Mouse (Mus musculus): Measurements from ENCODE around the gene Wdhd1. TPM values are rescaled to one million over a fixed set of nuclear protein-coding genes. Genes with fewer than 3 reads are reported as not detected.

Gene Wdhd1
- polyA plus RNA-seq, 1 experiment from 2014 or later, result 36.9 TPM

- 84% methylated on average over 11 of the region's 11 CpGs for WGBS
These were observed 46.8 kb downstream of the Wdhd1 start for GRCm38 (mm10) chr14:47229796-47230376.

GRCm38 (mm10) chr14:47225931-47226330, 50.7 kb downstream of the Wdhd1 start:
- no peaks in the 10 kb centered on the region for H3K9me3 ChIP-seq
- WGBS, result 90% methylated on average over 8 of the region's 8 CpGs
- DNase-seq (ENCODE audit: low spot score), result no peak
- no peak overlapping the region for H3K27ac ChIP-seq
- no peak overlapping the region for H3K4me3 ChIP-seq
- no peaks in the 10 kb centered on the region for H3K36me3 ChIP-seq
- H3K27me3 ChIP-seq (ENCODE audit: insufficient read depth, poor library complexity, severe bottlenecking), result no peaks in the 10 kb centered on the region
- no peaks in the 10 kb centered on the region for H3K4me1 ChIP-seq (replicated peaks)

More at GRCm38 (mm10) chr14:47229796-47230376, 46.8 kb downstream of the Wdhd1 start:
- H3K4me3 ChIP-seq, result no peak overlapping the region
- no peaks in the 10 kb centered on the region for H3K27me3 ChIP-seq (ENCODE audit: insufficient read depth, poor library complexity, severe bottlenecking)
- no peak for DNase-seq (ENCODE audit: low spot score)
- H3K27ac ChIP-seq, result no peak overlapping the region
- no peaks in the 10 kb centered on the region for H3K4me1 ChIP-seq (replicated peaks)
- H3K36me3 ChIP-seq, result no peaks in the 10 kb centered on the region
- H3K9me3 ChIP-seq, result no peaks in the 10 kb centered on the region

DNA sequence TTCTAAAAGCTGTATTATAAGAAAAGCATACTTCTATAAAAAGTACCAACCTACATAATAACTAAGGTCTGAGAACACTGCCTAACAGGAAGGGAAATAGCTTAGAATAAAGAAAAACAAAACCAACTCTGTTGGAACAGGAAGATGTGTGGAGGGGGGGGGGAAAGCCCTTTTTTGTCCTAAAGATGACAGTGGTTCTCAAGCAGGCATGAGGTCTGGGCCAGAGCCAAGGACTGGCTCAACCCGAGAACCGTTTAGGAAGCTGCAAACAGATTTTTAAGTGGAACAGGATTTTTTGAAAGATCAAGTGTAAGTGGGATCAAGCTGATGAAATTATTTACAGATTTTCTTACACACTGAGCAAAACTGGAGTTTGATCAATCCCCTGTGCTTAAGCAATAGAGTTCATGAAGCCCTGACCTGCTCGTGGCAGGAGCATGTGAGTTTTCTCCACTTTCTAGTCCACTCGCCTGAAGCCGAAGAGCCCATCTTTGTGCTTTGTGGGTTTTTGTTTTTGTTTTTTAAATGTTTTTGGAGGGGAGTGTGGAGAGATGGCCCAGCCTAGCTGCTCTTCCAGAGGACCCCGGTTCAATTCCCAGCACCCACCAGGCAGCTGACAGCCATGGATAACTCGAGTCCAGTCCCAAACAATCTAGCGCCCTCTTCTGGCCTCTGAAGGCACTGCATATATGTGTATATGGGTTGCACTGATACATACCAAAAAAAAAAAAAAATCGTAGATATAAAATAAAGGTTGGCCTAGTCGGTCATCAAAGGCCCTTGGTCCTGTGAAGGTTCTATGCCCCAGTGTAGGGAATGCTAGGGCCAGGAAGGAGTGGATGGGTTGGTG, 52.0 kb downstream of the Wdhd1 start:
- no peaks in the 10 kb centered on the region for H3K36me3 ChIP-seq
- no peaks in the 10 kb centered on the region for H3K27me3 ChIP-seq (ENCODE audit: insufficient read depth, poor library complexity, severe bottlenecking)
- no peaks in the 10 kb centered on the region for H3K4me1 ChIP-seq (replicated peaks)
- DNase-seq (ENCODE audit: low spot score), result no peak
- 84% methylated on average over 10 of the region's 10 CpGs for WGBS
- no peak overlapping the region for H3K27ac ChIP-seq
- H3K4me3 ChIP-seq, result no peak overlapping the region
- H3K9me3 ChIP-seq, result no peaks in the 10 kb centered on the region

GRCm38 (mm10) chr14:47222631-47223450, 53.8 kb downstream of the Wdhd1 start:
- H3K36me3 ChIP-seq, result no peaks in the 10 kb centered on the region
- H3K9me3 ChIP-seq, result no peaks in the 10 kb centered on the region
- H3K4me3 ChIP-seq, result no peak overlapping the region
- no peak overlapping the region for H3K27ac ChIP-seq
- no peaks in the 10 kb centered on the region for H3K4me1 ChIP-seq (replicated peaks)
- WGBS, result 81% methylated on average over 11 of the region's 11 CpGs
- H3K27me3 ChIP-seq (ENCODE audit: insufficient read depth, poor library complexity, severe bottlenecking), result no peaks in the 10 kb centered on the region
- no peak for DNase-seq (ENCODE audit: low spot score)

DNA sequence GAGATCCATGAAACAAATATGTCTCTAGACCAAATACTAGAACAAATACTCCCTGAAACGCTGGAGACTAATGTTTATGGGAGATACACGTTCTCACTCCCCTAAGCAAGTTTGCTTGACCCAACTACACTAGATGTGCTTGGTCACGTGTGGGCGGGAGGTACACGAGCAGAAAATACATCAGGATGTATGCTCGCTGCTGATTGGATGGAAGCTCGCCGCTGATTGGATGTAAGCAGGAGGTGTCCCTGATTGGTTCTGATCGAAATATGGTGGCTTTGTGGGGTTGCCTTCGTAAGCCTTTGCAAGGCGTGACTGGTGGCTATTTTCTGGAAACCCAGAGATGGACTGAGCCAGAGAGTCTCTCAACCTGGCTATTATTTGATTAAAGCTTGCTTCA, 55.1 kb downstream of the Wdhd1 start:
- Histone ChIP-seq H3K36me3 (no peaks in the 10 kb centered on the region), H3K9me3 (no peaks in the 10 kb centered on the region), H3K4me3 (no peak overlapping the region), H3K27me3 (ENCODE audit: insufficient read depth, poor library complexity, severe bottlenecking) (no peaks in the 10 kb centered on the region), H3K4me1 (replicated peaks) (no peaks in the 10 kb centered on the region), H3K27ac (no peak overlapping the region)
- 86% methylated on average over 11 of the region's 11 CpGs for WGBS
- DNase-seq (ENCODE audit: low spot score), result no peak

GRCm38 (mm10) chr14:47220231-47221025, 56.2 kb downstream of the Wdhd1 start:
- H3K27ac ChIP-seq, result no peak overlapping the region
- no peaks in the 10 kb centered on the region for H3K27me3 ChIP-seq (ENCODE audit: insufficient read depth, poor library complexity, severe bottlenecking)
- H3K36me3 ChIP-seq, result no peaks in the 10 kb centered on the region
- no peak for DNase-seq (ENCODE audit: low spot score)
- H3K4me3 ChIP-seq, result no peak overlapping the region
- no peaks in the 10 kb centered on the region for H3K4me1 ChIP-seq (replicated peaks)
- WGBS, result 85% methylated on average over 8 of the region's 8 CpGs
- no peaks in the 10 kb centered on the region for H3K9me3 ChIP-seq

- H3K27ac ChIP-seq, result no peak overlapping the region
- H3K36me3 ChIP-seq, result no peaks in the 10 kb centered on the region
- no peaks in the 10 kb centered on the region for H3K27me3 ChIP-seq (ENCODE audit: insufficient read depth, poor library complexity, severe bottlenecking)
- no peak overlapping the region for H3K4me3 ChIP-seq
- WGBS, result 87% methylated on average over 9 of the region's 9 CpGs
- no peaks in the 10 kb centered on the region for H3K9me3 ChIP-seq
- H3K4me1 ChIP-seq (replicated peaks), result no peaks in the 10 kb centered on the region
- DNase-seq (ENCODE audit: low spot score), result no peak
These were observed 57.7 kb downstream of the Wdhd1 start for GRCm38 (mm10) chr14:47218766-47219606.

DNA sequence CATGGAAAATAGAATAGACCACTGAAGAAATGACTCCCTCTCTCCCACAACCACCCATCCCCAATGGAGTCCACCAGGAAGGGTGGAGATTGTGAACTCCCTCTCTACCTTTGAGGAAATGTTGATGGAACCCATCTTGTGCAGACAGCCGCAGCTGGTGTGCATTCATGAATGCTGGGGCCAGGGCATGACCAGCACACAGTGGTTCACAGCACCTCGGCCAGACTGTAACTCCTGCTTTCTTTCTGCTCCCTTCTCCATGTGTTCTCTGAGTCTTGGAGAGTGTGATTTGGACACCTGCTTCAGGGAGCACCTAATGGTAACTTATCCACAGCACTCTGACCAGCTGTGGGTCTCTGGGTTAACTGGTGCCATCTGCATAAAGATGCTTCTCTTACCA, 60.1 kb downstream of the Wdhd1 start:
- H3K27me3 ChIP-seq (ENCODE audit: insufficient read depth, poor library complexity, severe bottlenecking), result no peaks in the 10 kb centered on the region
- no peak overlapping the region for H3K4me3 ChIP-seq
- no peak for DNase-seq (ENCODE audit: low spot score)
- no peaks in the 10 kb centered on the region for H3K4me1 ChIP-seq (replicated peaks)
- no peaks in the 10 kb centered on the region for H3K36me3 ChIP-seq
- WGBS, result 84% methylated on average over 2 of the region's 2 CpGs
- H3K27ac ChIP-seq, result no peak overlapping the region
- H3K9me3 ChIP-seq, result no peaks in the 10 kb centered on the region

DNA sequence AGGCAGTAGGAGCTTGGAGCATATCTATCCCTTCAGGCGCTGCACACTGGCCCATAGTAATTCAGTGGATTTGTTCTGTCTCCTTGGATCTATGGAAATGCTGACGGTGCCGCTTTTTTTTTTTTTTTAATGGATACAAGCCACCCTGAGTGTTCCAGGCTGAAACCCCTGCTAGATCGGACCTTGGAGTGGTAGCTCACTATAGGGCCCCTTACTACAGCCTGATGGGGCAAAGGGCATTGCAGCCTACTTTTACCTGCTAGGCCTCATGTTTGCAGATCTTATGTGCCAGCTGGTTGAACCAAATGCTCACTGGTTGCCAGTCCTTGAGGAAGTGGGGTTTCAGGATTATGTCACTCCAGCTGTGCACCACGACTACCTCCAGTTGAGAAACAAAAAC, 62.3 kb downstream of the Wdhd1 start:
- no peaks in the 10 kb centered on the region for H3K4me1 ChIP-seq (replicated peaks)
- no peak overlapping the region for H3K4me3 ChIP-seq
- H3K9me3 ChIP-seq, result no peaks in the 10 kb centered on the region
- no peaks in the 10 kb centered on the region for H3K36me3 ChIP-seq
- no peaks in the 10 kb centered on the region for H3K27me3 ChIP-seq (ENCODE audit: insufficient read depth, poor library complexity, severe bottlenecking)
- H3K27ac ChIP-seq, result no peak overlapping the region
- no peak for DNase-seq (ENCODE audit: low spot score)
- WGBS, result 84% methylated on average over 5 of the region's 5 CpGs

- Histone ChIP-seq H3K9me3 (no peaks in the 10 kb centered on the region), H3K27ac (no peak overlapping the region), H3K4me3 (no peak overlapping the region), H3K4me1 (replicated peaks) (no peaks in the 10 kb centered on the region), H3K27me3 (ENCODE audit: insufficient read depth, poor library complexity, severe bottlenecking) (no peaks in the 10 kb centered on the region), H3K36me3 (no peaks in the 10 kb centered on the region)
- DNase-seq (ENCODE audit: low spot score), result no peak
- 86% methylated on average over 4 of the region's 4 CpGs for WGBS
These were observed 63.4 kb downstream of the Wdhd1 start for GRCm38 (mm10) chr14:47213305-47213704.

- H3K4me3 ChIP-seq, result no peak overlapping the region
- no peaks in the 10 kb centered on the region for H3K9me3 ChIP-seq
- H3K36me3 ChIP-seq, result no peaks in the 10 kb centered on the region
- 72% methylated on average over 4 of the region's 4 CpGs for WGBS
- H3K27ac ChIP-seq, result no peak overlapping the region
- H3K27me3 ChIP-seq (ENCODE audit: insufficient read depth, poor library complexity, severe bottlenecking), result no peaks in the 10 kb centered on the region
- H3K4me1 ChIP-seq (replicated peaks), result no peaks in the 10 kb centered on the region
- no peak for DNase-seq (ENCODE audit: low spot score)
These were observed 66.9 kb downstream of the Wdhd1 start for GRCm38 (mm10) chr14:47209669-47210164.

Data from hindbrain, embryonic 10.5 days (tissue).